Mouse (Mus musculus): Measurements from ENCODE around the gene Ranbp3. TPM values are rescaled to one million over a fixed set of nuclear protein-coding genes. Genes with fewer than 3 reads are reported as not detected.

The Ranbp3 gene
- polyA plus RNA-seq, 1 experiment from 2014 or later: 147 TPM

DNA sequence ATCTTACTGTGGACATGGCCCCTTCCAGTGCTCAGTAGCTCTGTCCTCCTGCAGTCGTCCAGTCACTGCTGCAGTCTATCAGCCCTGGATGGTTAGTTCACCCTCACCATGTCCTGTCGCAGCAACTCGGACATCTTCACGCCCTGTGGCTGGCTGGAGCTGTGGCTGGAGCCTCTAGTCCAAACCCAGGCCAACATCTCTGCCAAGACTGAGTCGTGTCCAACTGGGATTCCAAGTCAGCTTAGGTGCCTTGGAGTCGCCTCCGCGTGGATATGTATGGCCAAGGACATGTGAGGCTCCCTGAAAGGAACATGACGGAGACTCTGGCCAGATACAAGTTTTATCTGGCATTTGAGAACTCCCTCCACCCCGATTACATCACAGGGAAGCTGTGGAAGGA lies 65.1 kb downstream of the Ranbp3 start:
- Histone ChIP-seq H3K27ac (no peak overlapping the region), H3K4me1 (no peaks in the 10 kb centered on the region), H3K4me3 (no peak overlapping the region), H3K9me3 (no peaks in the 10 kb centered on the region), H3K36me3 (replicated peaks) (no peaks in the 10 kb centered on the region), H3K27me3 (ENCODE audit: poor library complexity, severe bottlenecking) (no peaks in the 10 kb centered on the region)
- no peak for DNase-seq (ENCODE audit: extremely low spot score, low spot score)
- WGBS: 86% methylated on average over 10 of the region's 10 CpGs

DNA sequence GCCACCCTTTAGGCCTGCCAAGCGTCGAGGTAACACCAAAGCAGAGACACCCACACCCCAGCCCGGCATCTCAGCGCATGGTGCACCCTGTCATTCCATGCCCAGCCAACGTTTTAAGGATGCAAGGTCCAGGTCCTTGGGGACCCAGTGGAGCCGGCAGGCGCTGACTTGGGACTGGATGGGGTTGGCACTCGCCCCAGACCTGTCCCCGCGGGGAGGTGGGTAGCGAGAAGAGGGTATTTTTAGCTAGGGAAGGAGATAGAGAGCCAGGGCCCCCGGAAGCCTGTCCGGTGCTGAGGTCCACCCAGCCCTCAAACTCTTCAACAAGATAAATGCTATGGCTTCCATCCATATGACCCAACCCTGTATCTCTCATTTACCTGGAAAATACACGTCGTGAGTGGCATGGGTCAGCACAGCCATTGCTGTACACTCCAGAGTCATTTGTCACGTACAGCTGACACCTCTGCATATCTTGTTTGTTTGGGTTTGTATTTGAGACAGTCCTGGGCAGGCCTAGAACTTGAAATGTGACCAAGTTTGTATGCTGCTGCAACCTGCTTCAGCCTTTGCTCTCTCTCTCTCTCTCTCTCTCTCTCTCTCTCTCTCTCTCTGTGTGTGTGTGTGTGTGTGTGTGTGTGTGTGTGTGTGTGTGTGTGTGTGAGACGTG lies 67.2 kb downstream of the Ranbp3 start:
- Histone ChIP-seq H3K9me3 (no peaks in the 10 kb centered on the region), H3K4me1 (no peaks in the 10 kb centered on the region), H3K36me3 (replicated peaks) (no peaks in the 10 kb centered on the region), H3K4me3 (no peak overlapping the region), H3K27me3 (ENCODE audit: poor library complexity, severe bottlenecking) (no peaks in the 10 kb centered on the region), H3K27ac (no peak overlapping the region)
- WGBS: 81% methylated on average over 17 of the region's 17 CpGs
- no peak for DNase-seq (ENCODE audit: extremely low spot score, low spot score)

DNA sequence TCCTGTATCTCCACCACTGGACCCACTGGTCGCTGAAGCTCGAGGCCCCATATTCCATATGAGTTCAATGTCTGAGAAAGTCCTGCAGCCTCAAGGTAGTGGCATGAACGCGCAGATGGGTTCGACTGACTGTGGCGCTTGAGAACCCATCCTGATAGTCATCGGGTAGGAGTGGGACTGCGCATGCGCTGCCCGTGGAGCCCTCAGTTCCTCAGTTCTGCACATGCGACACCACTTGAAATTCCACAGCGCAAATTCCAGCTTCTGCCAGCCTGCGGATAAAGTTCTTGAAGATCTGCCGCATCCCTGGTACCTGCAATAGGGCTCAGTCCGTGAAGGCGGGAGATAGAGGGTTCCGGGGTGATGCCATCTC lies 67.7 kb downstream of the Ranbp3 start:
- H3K36me3 ChIP-seq (replicated peaks): no peaks in the 10 kb centered on the region
- DNase-seq (ENCODE audit: extremely low spot score, low spot score): no peak
- no peaks in the 10 kb centered on the region for H3K4me1 ChIP-seq
- H3K9me3 ChIP-seq: no peaks in the 10 kb centered on the region
- H3K27me3 ChIP-seq (ENCODE audit: poor library complexity, severe bottlenecking): no peaks in the 10 kb centered on the region
- H3K27ac ChIP-seq: no peak overlapping the region
- H3K4me3 ChIP-seq: no peak overlapping the region
- WGBS: 82% methylated on average over 17 of the region's 17 CpGs

DNA sequence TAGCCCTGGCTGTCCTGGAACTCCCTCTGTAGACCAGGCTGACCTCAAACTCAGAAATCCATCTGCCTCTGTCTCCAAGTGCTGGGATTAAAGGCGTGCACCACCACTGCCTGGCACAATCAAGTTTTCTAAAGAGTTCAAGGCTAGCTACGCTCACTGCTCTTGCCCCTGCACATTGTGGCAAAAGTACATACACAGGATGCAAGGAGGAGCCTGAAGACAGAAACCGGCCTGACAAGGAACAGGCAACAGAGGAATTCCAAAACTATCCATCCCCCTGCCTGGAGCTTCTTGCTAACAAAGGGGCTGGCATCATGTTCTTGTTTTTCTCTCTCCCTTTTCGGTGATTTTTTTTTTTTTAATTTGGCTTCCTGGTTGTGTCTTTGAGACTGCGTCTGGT lies 71.1 kb downstream of the Ranbp3 start:
- Histone ChIP-seq H3K36me3 (replicated peaks) (no peaks in the 10 kb centered on the region), H3K27me3 (ENCODE audit: poor library complexity, severe bottlenecking) (no peaks in the 10 kb centered on the region; the same call in 1 of the 2 replicates), H3K27ac (no peak overlapping the region), H3K4me3 (no peak overlapping the region), H3K9me3 (no peaks in the 10 kb centered on the region), H3K4me1 (no peaks in the 10 kb centered on the region)
- 69% methylated on average over 5 of the region's 5 CpGs for WGBS
- no peak for DNase-seq (ENCODE audit: extremely low spot score, low spot score)

DNA sequence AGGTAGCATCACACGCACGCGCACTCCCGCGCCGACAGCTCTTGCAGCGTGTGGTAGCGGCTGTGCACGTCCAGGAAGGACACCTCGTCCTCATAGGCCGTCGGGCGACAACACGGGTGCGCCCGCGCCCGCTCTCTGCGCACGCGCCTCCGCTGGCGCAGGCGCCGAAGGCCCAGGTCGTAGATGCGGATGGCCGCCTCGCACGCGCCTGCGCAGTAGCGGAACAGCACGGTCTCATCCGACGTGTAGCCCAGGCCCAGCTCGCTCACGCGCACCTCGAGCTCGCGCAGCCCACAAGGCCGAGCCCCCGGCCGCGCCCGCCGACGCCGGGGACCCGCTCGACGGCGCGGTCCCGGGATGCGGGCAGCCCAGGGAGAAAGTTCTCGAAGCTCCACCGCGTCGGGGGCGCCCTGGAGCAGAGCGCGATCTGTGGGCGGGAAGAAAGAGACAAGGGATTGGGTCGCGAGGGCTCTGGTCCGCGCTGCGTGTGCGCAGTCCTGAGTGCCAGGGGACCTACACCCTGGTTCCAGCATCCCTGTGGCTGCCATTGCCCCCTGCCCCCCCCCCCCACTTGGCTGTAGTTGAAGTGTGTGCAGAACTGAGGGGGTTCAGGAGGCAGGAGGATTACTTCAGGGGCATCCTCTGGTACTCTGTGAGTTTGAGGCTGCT lies 78.4 kb downstream of the Ranbp3 start:
- H3K27me3 ChIP-seq (ENCODE audit: poor library complexity, severe bottlenecking): peaks cover 70% of the 10 kb centered on the region
- peaks cover 34% of the 10 kb centered on the region for H3K4me1 ChIP-seq
- 28% methylated on average over 71 of the region's 71 CpGs for WGBS
- peak overlapping the region; percentile 62; the same call in 1 of the 2 replicates for H3K27ac ChIP-seq
- DNase-seq (ENCODE audit: extremely low spot score, low spot score): no peak
- H3K9me3 ChIP-seq: peaks cover 5% of the 10 kb centered on the region; the same call in 1 of the 2 replicates
- peak overlapping the region; percentile 42 for H3K4me3 ChIP-seq
- H3K36me3 ChIP-seq (replicated peaks): no peaks in the 10 kb centered on the region

DNA sequence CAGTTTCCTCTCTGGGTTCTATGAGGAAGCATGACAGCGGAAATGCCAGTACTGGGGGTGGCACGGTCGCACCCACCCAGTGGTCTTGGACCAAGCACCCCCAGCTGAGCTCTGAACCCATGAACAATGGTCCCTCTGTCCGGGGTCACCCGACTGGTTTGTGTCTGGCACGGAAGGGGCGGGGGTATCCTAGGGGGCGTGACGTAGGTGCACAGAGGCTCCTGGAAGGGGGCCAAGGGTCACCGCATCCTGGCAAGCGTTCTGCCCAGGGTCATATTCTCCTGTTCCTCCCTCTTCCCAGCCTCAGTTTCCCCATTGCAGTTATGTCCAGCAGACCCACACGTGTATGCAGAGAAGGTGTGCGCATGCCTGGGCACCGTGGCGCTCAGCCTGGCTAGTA lies 80.4 kb downstream of the Ranbp3 start:
- WGBS: 27% methylated on average over 15 of the region's 15 CpGs
- Histone ChIP-seq H3K4me3 (peak overlapping the region; percentile 4; the same call in 1 of the 2 replicates), H3K27me3 (ENCODE audit: poor library complexity, severe bottlenecking) (peaks cover 89% of the 10 kb centered on the region), H3K27ac (no peak overlapping the region), H3K36me3 (replicated peaks) (no peaks in the 10 kb centered on the region), H3K9me3 (peaks cover 5% of the 10 kb centered on the region; the same call in 1 of the 2 replicates), H3K4me1 (peaks cover 53% of the 10 kb centered on the region)
- no peak for DNase-seq (ENCODE audit: extremely low spot score, low spot score)

DNA sequence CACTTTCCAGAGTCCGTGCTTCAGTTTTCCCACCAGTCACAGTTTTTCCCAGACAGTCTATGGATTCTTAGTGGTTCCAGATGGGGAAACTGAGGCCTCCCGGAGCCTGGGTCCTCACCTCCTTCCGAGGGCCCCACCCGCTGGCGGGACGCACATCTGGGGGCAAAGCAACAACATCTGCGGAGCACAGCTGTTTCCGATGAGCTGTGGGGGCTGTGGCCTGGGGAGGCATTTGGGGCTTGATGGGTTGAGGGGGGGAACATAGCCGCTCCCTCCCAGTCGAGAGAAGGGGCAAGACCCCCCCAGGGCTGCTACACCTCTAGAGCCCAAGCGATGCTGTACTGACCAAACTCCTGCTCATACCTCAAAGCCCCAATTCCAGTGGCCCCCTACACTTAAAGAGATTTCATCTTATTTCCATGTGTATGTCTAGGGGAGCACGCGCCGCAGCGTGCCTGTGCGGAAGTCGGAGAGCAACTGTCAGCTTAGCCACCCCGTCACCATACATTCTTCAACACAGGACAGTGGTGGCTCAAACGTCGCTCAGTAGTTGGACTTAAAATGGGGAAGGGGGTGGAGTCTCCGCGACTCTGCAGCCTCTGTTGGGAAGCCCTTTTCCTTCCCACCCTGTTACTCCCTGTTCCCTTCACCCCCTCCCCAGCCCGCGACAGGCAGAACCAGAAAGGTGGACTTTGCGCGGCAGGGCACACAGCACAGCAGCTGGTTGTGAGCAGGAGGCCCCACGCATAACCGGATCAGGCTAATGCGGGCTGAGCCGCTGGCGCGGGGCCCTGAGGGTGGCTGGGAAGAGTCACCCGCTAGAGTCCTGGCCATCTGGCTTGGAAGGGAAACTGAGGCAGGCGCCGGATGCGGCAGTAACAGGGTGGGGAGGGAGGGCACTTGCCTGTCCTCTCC lies 81.4 kb downstream of the Ranbp3 start:
- WGBS: 16% methylated on average over 36 of the region's 36 CpGs
- H3K4me1 ChIP-seq: peaks cover 59% of the 10 kb centered on the region
- H3K4me3 ChIP-seq: peak overlapping the region; percentile 12; the same call in 1 of the 2 replicates
- no peaks in the 10 kb centered on the region for H3K36me3 ChIP-seq (replicated peaks)
- H3K27ac ChIP-seq: no peak overlapping the region
- DNase-seq (ENCODE audit: extremely low spot score, low spot score): no peak
- H3K9me3 ChIP-seq: peaks cover 5% of the 10 kb centered on the region; the same call in 1 of the 2 replicates
- peaks cover 100% of the 10 kb centered on the region for H3K27me3 ChIP-seq (ENCODE audit: poor library complexity, severe bottlenecking)

DNA sequence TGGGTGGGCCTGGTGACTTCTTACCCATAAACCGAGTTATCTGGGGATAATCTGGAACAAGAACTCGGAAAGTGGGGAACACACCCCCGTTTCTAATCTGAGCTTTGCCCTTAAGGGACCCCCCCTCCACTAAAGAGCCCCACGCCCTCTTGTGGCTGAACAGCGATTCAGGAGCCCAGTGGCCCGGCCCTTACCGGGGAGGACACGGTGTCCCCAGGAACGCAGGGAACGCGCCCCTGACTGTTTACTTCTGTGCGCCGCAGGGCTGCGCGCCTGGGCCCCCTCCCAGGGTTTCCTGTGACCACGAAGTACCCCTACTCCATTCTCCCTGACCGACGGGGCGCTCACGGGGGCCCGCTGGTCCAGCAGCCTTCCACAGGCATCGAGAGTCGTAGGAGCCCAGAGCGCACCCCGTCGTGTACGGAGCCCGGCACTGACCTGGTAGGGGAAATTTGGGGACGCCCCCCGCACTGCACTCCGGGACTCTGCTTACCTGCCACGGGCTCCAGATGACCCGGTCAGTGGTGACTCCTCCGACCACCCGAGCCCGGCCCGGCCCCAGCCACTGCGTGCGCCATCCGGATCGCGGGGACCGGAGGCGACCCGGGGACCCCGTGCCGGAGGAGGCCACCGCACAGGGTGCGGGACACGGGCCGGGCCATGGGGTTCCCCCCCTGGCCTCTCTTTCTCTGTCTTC lies 83.8 kb downstream of the Ranbp3 start:
- H3K4me1 ChIP-seq: peaks cover 56% of the 10 kb centered on the region
- no peaks in the 10 kb centered on the region for H3K9me3 ChIP-seq
- WGBS: 1% methylated on average over 51 of the region's 51 CpGs
- H3K27ac ChIP-seq: peak overlapping the region; percentile 80
- H3K4me3 ChIP-seq: peak overlapping the region; percentile 62
- no peaks in the 10 kb centered on the region for H3K36me3 ChIP-seq (replicated peaks)
- H3K27me3 ChIP-seq (ENCODE audit: poor library complexity, severe bottlenecking): peaks cover 98% of the 10 kb centered on the region
- DNase-seq (ENCODE audit: extremely low spot score, low spot score): no peak

DNA sequence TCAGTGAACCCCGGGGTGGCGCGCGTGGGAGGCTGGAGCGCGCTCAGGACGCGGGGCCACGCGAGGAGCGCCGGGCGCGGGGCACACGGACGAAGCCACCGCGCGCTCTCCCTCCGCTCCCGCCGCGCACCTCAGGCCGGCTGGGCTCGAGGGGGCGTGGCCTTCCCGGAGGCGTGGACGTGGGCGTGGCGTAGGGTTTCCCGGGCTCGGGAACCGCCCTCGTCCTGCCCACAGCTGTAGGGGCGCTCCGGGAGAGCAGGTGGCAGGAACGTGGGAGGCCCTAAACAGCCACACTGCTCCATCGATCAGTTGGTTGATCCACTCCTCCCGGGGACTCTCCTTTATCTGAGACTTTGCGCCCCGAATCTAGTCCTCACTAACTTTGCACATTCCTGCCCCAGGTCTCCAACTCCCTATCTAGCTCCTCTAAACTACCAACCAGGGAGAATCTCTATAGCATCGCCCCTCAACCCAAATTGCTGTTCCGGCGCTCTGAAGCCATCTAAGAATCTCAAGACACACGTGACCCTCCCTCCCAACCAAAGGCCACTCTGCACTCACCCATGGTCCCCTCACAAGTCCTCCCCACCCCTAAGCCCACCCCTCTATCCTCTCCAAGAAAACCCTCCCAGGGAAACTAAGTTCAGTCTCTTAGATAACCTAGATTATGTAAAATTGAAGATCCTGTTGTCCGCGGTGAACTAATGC lies 84.5 kb downstream of the Ranbp3 start, which contains the start of gene Nrtn:
TSS of gene Nrtn (minus strand) at position 115 of the 708 bp plus-strand sequence.
- Histone ChIP-seq H3K9me3 (no peaks in the 10 kb centered on the region), H3K27ac (peak within 1 kb of the TSS; percentile 80), H3K36me3 (replicated peaks) (no peaks in the 10 kb centered on the region), H3K4me1 (peaks cover 60% of the 10 kb centered on the region), H3K27me3 (ENCODE audit: poor library complexity, severe bottlenecking) (peaks cover 91% of the 10 kb centered on the region), H3K4me3 (peak within 1 kb of the TSS; percentile 62)
- DNase-seq (ENCODE audit: extremely low spot score, low spot score): peak; percentile 81
- WGBS: under 1% methylated on average over 46 of the region's 48 CpGs

DNA sequence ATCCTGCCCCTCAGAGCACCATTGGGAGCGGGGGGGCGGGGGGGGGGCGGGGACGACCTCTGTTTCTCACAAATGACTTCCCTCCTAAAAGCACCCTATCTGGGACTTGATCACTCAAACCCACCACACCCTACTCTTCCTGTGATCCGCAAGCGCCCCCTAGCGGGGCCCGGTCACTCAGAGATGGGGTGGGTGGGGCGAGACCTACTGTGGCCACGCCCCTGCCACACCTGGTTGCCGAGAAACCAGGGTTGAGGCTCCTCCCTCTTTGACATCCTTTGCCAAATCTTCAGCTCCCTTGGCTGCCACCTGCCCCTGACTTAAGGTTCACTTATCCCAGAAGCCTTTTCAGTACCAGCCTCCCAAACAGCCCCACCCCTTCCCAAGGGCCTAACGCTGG lies 85.0 kb downstream of the Ranbp3 start:
- Histone ChIP-seq H3K4me1 (peaks cover 64% of the 10 kb centered on the region), H3K27me3 (ENCODE audit: poor library complexity, severe bottlenecking) (peaks cover 85% of the 10 kb centered on the region)
- WGBS: 2% methylated on average over 12 of the region's 12 CpGs

DNA sequence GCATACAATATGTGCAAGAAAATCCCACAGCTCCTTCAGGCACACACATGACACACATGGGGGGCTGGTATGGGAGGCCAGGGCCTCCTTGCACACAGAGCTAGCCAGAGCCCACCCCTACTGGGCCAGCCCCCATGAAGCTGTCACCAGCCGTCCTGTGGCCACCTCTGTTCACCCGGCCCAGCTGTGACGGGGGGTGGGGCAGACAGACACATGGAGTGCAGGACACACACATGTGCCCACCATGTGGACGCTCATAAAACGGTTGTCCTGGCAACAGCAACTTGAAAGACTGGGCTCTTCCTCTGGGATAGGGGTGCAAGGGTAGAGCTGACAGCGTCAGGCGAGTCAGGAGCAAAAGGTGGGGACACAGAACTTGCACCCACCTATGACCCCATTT lies 86.2 kb downstream of the Ranbp3 start:
- WGBS: 68% methylated on average over 7 of the region's 7 CpGs
- H3K4me1 ChIP-seq: peaks cover 58% of the 10 kb centered on the region
- H3K27me3 ChIP-seq (ENCODE audit: poor library complexity, severe bottlenecking): peaks cover 74% of the 10 kb centered on the region

More for the DNA sequence above, 85.0 kb downstream of the Ranbp3 start:
- H3K27ac ChIP-seq: 0 out of 2 replicates have a peak overlapping the region, but pooled peaks have one; percentile 80
- H3K36me3 ChIP-seq (replicated peaks): no peaks in the 10 kb centered on the region
- peak; percentile 56 for DNase-seq (ENCODE audit: extremely low spot score, low spot score)
- no peaks in the 10 kb centered on the region for H3K9me3 ChIP-seq
- H3K4me3 ChIP-seq: peak overlapping the region; percentile 62

More for the DNA sequence above, 86.2 kb downstream of the Ranbp3 start:
- no peak overlapping the region for H3K4me3 ChIP-seq
- H3K36me3 ChIP-seq (replicated peaks): no peaks in the 10 kb centered on the region
- H3K9me3 ChIP-seq: no peaks in the 10 kb centered on the region
- no peak overlapping the region for H3K27ac ChIP-seq
- no peak for DNase-seq (ENCODE audit: extremely low spot score, low spot score)

All from forebrain, embryonic 10.5 days (tissue).